Mouse (Mus musculus) hindbrain, embryonic 13.5 days (tissue): ENCODE data around the gene Rnf10. TPM values are rescaled to one million over a fixed set of nuclear protein-coding genes. Genes with fewer than 3 reads are reported as not detected.

Source experiments
- ATAC-seq: fragments of 200-750 bp; cut with Nextera tagmentation; 2 replicates; pipeline ENCODE4 v1.8.0; 2017; ENCODE audit warnings: moderate TSS enrichment; ENCODE audit not compliant: low FRiP score
- H3K27ac ChIP-seq: fragments of 300-500 bp; sonication (generic); 2 replicates; pipeline ENCODE4 v1.5.1; 2015; ENCODE audit warnings: inconsistent platforms, mild to moderate bottlenecking, moderate library complexity
- H3K27me3 ChIP-seq: fragments of 300-500 bp; sonication (generic); 2 replicates; pipeline ENCODE4 v1.6.1; 2015; ENCODE audit warnings: mild to moderate bottlenecking, inconsistent platforms
- H3K36me3 ChIP-seq: fragments of 300-500 bp; sonication (generic); 2 replicates; pipeline ENCODE4 v1.6.1; 2015; ENCODE audit warnings: mild to moderate bottlenecking, inconsistent platforms
- H3K4me1 ChIP-seq: fragments of 300-500 bp; sonication (generic); replicated peaks from 2 replicates; pipeline ENCODE4 v1.6.1; 2015; ENCODE audit warnings: inconsistent platforms
- H3K4me2 ChIP-seq: fragments of 300-500 bp; sonication (generic); 2 replicates; pipeline ENCODE4 v1.6.1; 2015; ENCODE audit warnings: inconsistent platforms, mild to moderate bottlenecking, moderate library complexity
- H3K4me3 ChIP-seq: fragments of 300-500 bp; sonication (generic); 2 replicates; pipeline ENCODE4 v1.5.1; 2015; ENCODE audit warnings: mild to moderate bottlenecking, inconsistent platforms
- H3K9ac ChIP-seq: fragments of 300-500 bp; sonication (generic); 2 replicates; pipeline ENCODE4 v1.6.1; 2015; ENCODE audit warnings: mild to moderate bottlenecking, inconsistent platforms
- H3K9me3 ChIP-seq: fragments of 300-500 bp; sonication (generic); 2 replicates; pipeline ENCODE4 v1.6.1; 2016; ENCODE audit warnings: inconsistent platforms
- WGBS: fragments of 180-500 bp; shearing (Covaris S2); methylation state at CpG from one replicate; pipeline ENCODE4 v1.1.7; 2015; 5-methylcytosine and 5-hydroxymethylcytosine counted together
- polyA plus RNA-seq: library from polyadenylated mRNA; unstranded; fragments of >200 nt; fragmentation: Nextera tagmentation; extraction: Ambion mirVana; gene quantifications from 2 replicates; pipeline ENCODE4 v1.2.1, GENCODE M21; 2015

The Rnf10 gene
- polyA plus RNA-seq, 1 experiment from 2014 or later: 160 TPM

DNA sequence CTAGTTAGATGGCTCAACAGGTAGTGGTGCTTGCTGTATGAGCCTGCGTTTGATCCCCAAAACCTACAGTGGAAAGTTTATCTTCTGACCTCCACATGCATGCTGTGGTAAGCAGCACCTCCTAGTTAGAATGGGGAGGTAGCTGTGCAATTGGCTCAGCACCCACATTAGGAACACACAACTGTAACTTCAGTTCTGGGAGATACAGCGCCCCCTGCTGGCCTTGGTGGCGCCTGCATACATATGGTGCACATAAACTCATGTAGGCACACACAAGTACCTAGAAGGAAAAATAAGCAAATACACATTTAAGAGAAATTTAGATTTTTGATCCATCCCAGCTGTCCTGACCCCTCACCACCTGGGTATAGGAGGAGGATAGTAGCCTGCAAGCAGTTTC, 50.2 kb downstream of the Rnf10 start:
- Histone ChIP-seq H3K27me3 (peaks cover 10% of the 10 kb centered on the region), H3K36me3 (no peaks in the 10 kb centered on the region), H3K27ac (no peak overlapping the region), H3K4me1 (peaks cover 14% of the 10 kb centered on the region), H3K9ac (no peak overlapping the region), H3K4me2 (no peak overlapping the region), H3K9me3 (no peaks in the 10 kb centered on the region), H3K4me3 (no peak overlapping the region)
- WGBS: 84% methylated on average over 3 of the region's 3 CpGs
- ATAC-seq: no peak

DNA sequence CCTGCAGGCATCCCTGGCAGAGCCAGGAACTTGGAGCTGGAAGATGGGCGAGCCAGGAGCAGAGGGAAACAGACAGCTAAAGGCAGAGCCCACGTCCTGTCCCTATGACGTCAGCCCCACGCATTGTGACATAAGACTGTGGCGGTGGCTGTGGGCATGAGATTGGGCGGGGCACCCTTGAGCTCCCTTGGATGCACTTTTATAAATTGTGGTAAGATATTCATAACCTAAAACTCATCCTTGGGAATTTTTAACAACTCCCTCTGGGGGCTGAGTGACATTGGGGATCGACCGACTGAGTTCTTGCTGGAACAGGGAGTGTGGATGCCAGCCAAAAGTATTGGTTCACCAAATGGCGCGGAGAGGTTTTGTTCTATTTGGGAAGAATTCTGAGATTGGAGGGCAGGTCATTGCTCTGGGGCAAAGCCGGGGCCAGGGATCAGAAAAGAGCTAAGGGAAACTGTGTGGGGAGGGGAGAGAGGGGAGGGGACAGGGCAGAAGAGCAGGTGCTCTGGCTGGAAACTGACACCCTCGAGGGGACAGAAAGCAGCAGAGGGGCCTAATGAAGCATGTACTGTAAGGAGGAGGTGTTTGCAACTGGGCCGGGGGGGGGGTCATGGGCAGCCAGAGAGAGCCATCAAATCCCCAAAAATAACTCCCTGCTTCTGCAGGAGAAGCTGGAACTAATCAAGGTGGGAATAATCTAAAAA, 51.6 kb downstream of the Rnf10 start:
- 38% methylated on average over 13 of the region's 13 CpGs for WGBS
- Histone ChIP-seq H3K4me1 (peaks cover 14% of the 10 kb centered on the region), H3K27ac (no peak overlapping the region), H3K4me2 (no peak overlapping the region), H3K9me3 (no peaks in the 10 kb centered on the region), H3K4me3 (no peak overlapping the region), H3K27me3 (peaks cover 17% of the 10 kb centered on the region), H3K36me3 (no peaks in the 10 kb centered on the region), H3K9ac (peak overlapping the region; percentile 40; the same call in 1 of the 2 replicates)
- ATAC-seq: no peak

DNA sequence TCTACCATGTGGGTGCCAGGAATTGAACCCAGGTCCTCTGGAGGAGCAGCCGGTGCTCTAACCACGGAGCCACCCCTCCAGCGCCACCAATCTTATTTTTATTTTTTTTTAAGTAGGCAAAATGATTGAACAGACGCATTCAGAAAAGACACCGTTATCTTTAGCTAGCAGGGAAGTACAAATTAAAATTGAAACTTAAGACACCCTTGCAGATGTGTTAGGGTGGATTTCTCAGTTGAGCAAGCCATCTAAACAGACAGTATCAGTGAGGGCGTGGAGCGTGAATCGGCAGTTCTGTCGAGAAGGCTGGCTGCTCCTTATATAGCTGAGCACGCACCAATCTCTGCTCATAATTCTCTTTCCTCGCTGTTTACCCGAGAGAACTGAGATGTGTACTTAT, 54.7 kb downstream of the Rnf10 start:
- H3K36me3 ChIP-seq: no peaks in the 10 kb centered on the region
- ATAC-seq: no peak
- peaks cover 28% of the 10 kb centered on the region for H3K27me3 ChIP-seq
- H3K4me2 ChIP-seq: no peak overlapping the region
- H3K4me1 ChIP-seq: peaks cover 22% of the 10 kb centered on the region
- 94% methylated on average over 12 of the region's 12 CpGs for WGBS
- no peak overlapping the region for H3K27ac ChIP-seq
- no peaks in the 10 kb centered on the region for H3K9me3 ChIP-seq
- no peak overlapping the region for H3K4me3 ChIP-seq
- H3K9ac ChIP-seq: no peak overlapping the region

DNA sequence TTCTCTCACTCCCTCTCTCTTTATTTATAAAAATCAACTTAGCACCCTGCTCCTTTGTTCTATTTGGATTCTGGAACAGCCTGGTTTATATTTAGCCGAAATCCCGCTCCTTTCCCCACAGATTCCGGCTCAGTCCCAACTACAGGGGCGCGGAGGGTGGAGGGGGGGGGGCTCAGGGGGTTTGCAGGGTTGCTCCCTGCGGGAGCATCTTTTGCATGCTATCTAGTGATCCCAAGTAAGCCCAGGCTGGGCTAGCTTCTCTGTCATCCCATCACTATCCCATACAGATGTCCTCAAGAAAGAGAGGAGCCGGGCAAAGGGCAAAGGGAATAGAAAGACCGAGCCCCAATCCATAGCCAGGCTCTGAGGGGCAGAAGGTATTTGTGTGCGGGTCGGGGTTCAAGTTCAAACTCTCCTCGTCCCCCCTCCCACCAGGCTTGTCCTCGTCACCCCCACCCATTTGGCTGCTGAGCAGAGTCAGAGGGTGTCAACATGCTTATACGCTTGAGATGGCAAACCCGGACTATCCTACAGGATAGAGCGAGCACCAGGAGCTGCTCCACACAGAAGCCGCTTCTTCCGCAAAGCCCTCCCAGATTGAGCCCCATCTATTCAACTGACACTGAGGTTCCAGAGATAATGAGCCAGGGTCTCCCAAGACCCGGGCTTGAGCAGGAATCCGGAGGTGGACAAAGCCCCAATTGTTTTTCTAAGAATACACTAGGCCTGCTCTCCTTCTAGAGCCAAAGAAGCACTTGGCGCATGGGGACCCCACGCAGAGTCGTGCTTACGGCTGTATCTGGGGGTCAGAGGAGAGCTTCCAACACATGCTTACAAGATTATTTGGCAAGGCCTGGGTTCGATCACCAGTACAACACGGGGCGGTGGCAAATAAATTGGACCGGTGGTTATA, 57.2 kb downstream of the Rnf10 start:
- WGBS: 13% methylated on average over 27 of the region's 27 CpGs
- ATAC-seq: peak; percentile 64; the same call in 1 of the 2 replicates
- Histone ChIP-seq H3K27ac (peak overlapping the region; percentile 83), H3K27me3 (peaks cover 33% of the 10 kb centered on the region), H3K36me3 (no peaks in the 10 kb centered on the region), H3K4me2 (peak overlapping the region; percentile 65), H3K4me1 (peaks cover 11% of the 10 kb centered on the region), H3K9ac (peak overlapping the region; percentile 77), H3K9me3 (no peaks in the 10 kb centered on the region), H3K4me3 (peak overlapping the region; percentile 45)

DNA sequence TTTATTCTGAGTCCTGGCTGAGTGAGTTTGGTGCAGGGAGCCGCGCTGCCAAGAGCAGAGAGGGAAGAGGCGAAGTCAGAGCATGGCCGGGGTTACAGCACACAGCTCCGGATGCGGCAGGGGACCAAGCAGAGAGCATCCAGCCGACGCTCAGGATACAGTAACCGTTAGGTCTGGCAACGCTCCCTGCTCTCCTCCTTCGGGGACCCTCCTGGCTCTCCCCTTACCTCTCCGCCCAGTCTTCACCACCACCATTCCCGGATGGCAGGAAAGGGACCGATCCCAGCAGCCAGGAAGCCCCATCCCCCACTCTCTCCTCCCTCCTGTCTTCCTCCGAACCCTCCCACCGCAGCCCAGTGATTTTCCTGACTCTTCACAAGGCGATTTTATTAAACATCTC, 57.8 kb downstream of the Rnf10 start:
- peaks cover 11% of the 10 kb centered on the region for H3K4me1 ChIP-seq
- peak overlapping the region; percentile 45 for H3K4me3 ChIP-seq
- peaks cover 27% of the 10 kb centered on the region for H3K27me3 ChIP-seq
- peak overlapping the region; percentile 65 for H3K4me2 ChIP-seq
- H3K9ac ChIP-seq: peak overlapping the region; percentile 77
- H3K9me3 ChIP-seq: no peaks in the 10 kb centered on the region
- WGBS: under 1% methylated on average over 17 of the region's 17 CpGs
- peak overlapping the region; percentile 83 for H3K27ac ChIP-seq
- H3K36me3 ChIP-seq: no peaks in the 10 kb centered on the region
- peak; percentile 65 for ATAC-seq

DNA sequence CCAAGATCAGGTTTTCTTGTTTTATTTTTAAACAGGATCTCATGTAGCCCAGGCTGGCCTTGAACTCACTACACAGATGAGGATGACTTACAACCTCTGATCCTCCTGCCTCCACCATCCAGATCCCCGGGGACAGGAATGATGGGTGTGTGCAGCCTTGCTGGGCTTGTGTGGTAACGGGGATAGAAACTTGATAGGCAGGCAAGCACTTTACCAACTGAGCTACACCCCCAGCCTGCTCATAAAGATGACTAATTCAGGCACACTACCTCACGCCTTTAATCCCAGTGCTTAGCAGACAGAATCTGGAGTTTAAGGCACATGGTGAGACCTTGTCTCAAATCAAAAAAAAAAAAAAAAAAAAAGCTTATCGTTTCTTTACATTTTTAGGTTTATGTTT, 59.8 kb downstream of the Rnf10 start:
- Histone ChIP-seq H3K9me3 (no peaks in the 10 kb centered on the region), H3K4me1 (peaks cover 11% of the 10 kb centered on the region), H3K36me3 (no peaks in the 10 kb centered on the region), H3K4me3 (no peak overlapping the region), H3K27me3 (peaks cover 27% of the 10 kb centered on the region), H3K9ac (no peak overlapping the region), H3K4me2 (no peak overlapping the region), H3K27ac (no peak overlapping the region)
- no peak for ATAC-seq
- 74% methylated on average over 4 of the region's 4 CpGs for WGBS

DNA sequence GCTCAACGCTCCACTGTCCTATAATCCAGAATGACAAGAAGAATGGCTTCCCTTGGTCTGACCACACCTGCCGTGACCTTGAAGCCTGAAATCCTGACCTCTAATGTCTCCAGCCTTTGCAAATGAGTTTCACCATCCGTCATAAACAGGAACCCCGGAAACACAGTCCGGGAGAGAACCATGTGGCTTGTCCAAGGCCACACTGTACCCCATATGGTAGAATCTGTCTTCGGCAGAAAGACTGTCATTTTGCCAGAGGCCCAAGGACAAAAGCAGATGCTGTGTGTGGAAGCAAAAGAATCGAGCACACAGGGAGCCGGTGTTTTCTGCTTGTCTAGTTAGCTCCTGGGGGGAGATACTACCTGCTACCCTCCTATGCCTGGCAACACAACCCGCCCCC, 60.2 kb downstream of the Rnf10 start:
- no peak overlapping the region for H3K4me3 ChIP-seq
- peaks cover 11% of the 10 kb centered on the region for H3K4me1 ChIP-seq
- ATAC-seq: no peak
- H3K27ac ChIP-seq: no peak overlapping the region
- peaks cover 27% of the 10 kb centered on the region for H3K27me3 ChIP-seq
- 72% methylated on average over 9 of the region's 9 CpGs for WGBS
- H3K4me2 ChIP-seq: no peak overlapping the region
- H3K36me3 ChIP-seq: no peaks in the 10 kb centered on the region
- H3K9me3 ChIP-seq: no peaks in the 10 kb centered on the region
- H3K9ac ChIP-seq: no peak overlapping the region

DNA sequence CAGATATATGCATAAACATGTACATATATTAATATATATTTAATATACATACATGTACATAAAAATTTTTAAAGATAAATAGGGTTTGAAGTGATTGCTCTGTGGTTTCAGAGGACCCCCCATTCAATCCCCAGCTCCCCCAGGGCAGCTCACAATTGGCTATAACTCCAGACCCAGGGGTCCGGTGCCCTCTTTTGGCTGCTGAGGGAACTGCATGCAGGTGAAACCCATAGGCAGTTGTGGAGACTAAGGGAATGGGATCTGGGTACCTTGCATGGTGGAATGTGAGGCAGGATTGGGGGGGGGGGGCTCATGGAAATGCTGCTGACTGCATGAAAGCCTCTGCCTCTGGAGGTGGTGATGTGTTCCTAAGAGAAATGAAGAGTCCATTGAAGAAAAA, 62.3 kb downstream of the Rnf10 start:
- ATAC-seq: no peak
- WGBS: 3% methylated on average over 1 of the region's 1 CpGs

DNA sequence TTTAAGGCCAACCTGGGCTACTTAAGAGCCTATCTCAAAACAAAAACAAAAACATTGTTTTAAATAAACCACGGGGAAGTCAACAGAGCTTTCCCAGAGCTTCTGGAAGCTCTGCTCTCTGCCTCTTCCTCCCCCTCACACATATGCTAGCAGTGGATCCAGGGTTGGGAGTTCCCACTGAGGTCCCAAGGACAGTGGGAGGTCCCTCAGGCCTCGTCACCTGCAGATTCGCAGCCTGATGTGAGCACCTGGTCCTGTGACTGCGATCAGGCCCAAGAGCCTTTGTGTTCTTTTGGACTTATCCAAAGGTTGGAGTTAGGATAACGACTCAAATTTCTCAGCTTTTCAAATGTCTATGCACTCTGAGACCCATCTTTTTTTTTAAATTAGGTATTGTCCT, 64.1 kb downstream of the Rnf10 start:
- H3K27ac ChIP-seq: no peak overlapping the region
- no peak overlapping the region for H3K4me2 ChIP-seq
- H3K9ac ChIP-seq: no peak overlapping the region
- WGBS: 62% methylated on average over 5 of the region's 5 CpGs
- ATAC-seq: no peak
- H3K4me1 ChIP-seq: peaks cover 21% of the 10 kb centered on the region
- H3K36me3 ChIP-seq: no peaks in the 10 kb centered on the region
- H3K27me3 ChIP-seq: 0 out of 2 replicates have a peak, but pooled peaks cover 13% of the 10 kb centered on the region
- no peaks in the 10 kb centered on the region for H3K9me3 ChIP-seq
- H3K4me3 ChIP-seq: no peak overlapping the region

More for the DNA sequence above, 62.3 kb downstream of the Rnf10 start:
- Histone ChIP-seq H3K9me3 (no peaks in the 10 kb centered on the region), H3K4me1 (peaks cover 8% of the 10 kb centered on the region), H3K27me3 (peaks cover 18% of the 10 kb centered on the region), H3K4me3 (no peak overlapping the region), H3K27ac (no peak overlapping the region), H3K9ac (no peak overlapping the region), H3K36me3 (no peaks in the 10 kb centered on the region), H3K4me2 (no peak overlapping the region)

DNA sequence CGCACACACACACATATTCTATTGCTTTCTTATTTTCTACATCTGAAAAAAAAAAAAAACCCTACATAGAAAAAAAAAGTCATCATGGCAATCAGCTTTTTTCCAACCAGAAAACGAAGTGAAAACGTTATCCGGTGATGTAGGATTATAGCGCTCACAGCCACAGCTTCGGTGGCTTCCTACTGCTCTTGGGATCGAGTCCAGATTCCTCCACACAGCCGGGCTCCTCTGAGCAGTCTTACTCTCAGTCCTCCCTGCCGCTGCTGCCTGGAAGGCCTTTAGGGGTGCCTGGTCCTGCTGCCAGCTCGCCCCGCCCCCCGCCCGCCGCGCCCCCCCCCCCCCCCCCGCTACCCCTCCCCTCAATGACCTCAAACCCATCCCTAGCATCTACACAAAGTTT, 64.8 kb downstream of the Rnf10 start:
- 0 out of 2 replicates have a peak, but pooled peaks cover 13% of the 10 kb centered on the region for H3K27me3 ChIP-seq
- no peak overlapping the region for H3K27ac ChIP-seq
- H3K4me1 ChIP-seq: peaks cover 24% of the 10 kb centered on the region
- H3K9ac ChIP-seq: no peak overlapping the region
- WGBS: 19% methylated on average over 9 of the region's 16 CpGs
- no peaks in the 10 kb centered on the region for H3K36me3 ChIP-seq
- H3K4me2 ChIP-seq: no peak overlapping the region
- ATAC-seq: no peak
- no peaks in the 10 kb centered on the region for H3K9me3 ChIP-seq
- H3K4me3 ChIP-seq: no peak overlapping the region

DNA sequence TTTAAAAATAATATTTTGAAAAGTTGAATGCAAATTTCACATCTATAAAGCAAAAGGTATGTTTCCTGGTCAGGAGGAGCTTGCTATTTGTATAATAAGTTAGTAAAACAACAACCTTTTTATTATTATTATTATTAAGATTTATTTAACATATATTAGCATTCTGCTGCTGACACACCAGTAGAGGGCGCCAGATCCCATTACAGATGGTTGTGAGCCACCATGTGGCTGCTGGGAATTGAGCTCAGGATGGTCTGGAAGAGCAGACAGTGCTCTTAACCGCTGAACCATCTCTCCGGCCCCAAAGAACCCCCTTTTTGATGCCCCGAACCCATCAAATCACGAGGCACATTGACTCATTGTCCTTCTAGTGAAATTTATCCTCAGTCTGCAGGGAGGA, 65.5 kb downstream of the Rnf10 start:
- WGBS: 54% methylated on average over 5 of the region's 5 CpGs
- H3K9ac ChIP-seq: no peak overlapping the region
- H3K27me3 ChIP-seq: 0 out of 2 replicates have a peak, but pooled peaks cover 17% of the 10 kb centered on the region
- no peaks in the 10 kb centered on the region for H3K9me3 ChIP-seq
- H3K4me3 ChIP-seq: no peak overlapping the region
- no peak overlapping the region for H3K27ac ChIP-seq
- H3K36me3 ChIP-seq: no peaks in the 10 kb centered on the region
- H3K4me2 ChIP-seq: no peak overlapping the region
- ATAC-seq: no peak
- H3K4me1 ChIP-seq: peaks cover 24% of the 10 kb centered on the region

DNA sequence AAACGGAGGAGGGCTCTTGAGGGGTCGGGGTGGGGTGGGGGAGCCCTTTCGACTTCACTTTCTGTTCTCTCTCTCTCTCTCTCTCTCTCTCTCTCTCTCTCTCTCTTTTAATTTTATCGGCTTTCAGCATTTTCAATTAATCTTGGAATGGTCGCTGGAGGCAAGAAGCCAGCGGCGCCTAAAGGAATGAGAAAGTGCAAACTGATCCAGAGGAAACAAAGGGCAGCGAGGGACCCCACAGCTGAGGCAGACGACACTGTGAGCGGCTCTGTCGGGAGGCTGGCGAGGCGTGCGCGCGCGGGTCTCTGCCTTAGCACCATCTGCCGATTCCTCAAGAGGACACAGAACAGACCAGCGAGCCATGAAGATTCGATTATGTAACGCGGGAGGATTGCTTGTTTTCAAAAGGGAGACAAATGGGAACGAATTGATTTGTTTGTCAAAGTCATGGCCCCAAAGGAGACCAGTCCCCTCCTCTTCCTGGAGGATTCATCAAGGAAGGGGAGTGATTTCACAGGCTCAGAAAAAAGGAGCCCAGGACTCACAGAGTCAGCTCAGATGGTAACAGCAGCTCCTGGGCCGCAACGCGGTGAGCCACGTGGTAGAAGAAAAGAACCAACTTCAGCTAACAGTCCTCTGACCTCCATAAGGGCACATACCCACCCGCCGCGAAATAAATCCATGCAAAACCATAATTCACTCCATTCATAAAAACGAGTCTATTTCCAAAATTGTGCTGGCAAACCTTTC, 68.0 kb downstream of the Rnf10 start:
- 2% methylated on average over 31 of the region's 31 CpGs for WGBS
- peaks cover 24% of the 10 kb centered on the region for H3K4me1 ChIP-seq
- peak overlapping the region; percentile 52 for H3K4me2 ChIP-seq
- H3K4me3 ChIP-seq: peak overlapping the region; percentile 29
- H3K27me3 ChIP-seq: peaks cover 20% of the 10 kb centered on the region
- no peaks in the 10 kb centered on the region for H3K36me3 ChIP-seq
- no peaks in the 10 kb centered on the region for H3K9me3 ChIP-seq
- peak overlapping the region; percentile 62 for H3K9ac ChIP-seq
- peak overlapping the region; percentile 84 for H3K27ac ChIP-seq
- peak; percentile 92 for ATAC-seq
